Mouse (Mus musculus) MEL (cell line): Measurements from ENCODE around the gene Gm28042.

Source experiments
- CTCF ChIP-seq, 3 experiments: IDR thresholded peaks in 2 of 3; conservative IDR thresholded peaks in 1 of 3; 2 replicates each; pipeline ENCODE4 v1.5.1; 2011 to 2012; ENCODE audit warnings: low read length in 3 of 3, low read depth in 2 of 3, mild to moderate bottlenecking in 2 of 3, improper control_type of control experiment in 1 of 3, inconsistent platforms in 1 of 3, mixed read lengths in 1 of 3, moderate library complexity in 1 of 3; ENCODE audit not compliant: control insufficient read depth in 1 of 3, insufficient read depth in 1 of 3, poor library complexity in 1 of 3, severe bottlenecking in 1 of 3
- EP300 ChIP-seq, 2 experiments: IDR thresholded peaks; 2 replicates each; pipeline ENCODE4 v1.6.1; 2011; ENCODE audit warnings: improper control_type of control experiment in 2 of 2, low read length in 2 of 2, low read depth in 1 of 2, mild to moderate bottlenecking in 1 of 2
- KAT2A ChIP-seq: conservative IDR thresholded peaks from 2 replicates; pipeline ENCODE4 v1.6.1; 2012; ENCODE audit warnings: low read depth, low read length, improper control_type of control experiment, inconsistent platforms
- POLR2A ChIP-seq, 2 experiments: IDR thresholded peaks; 2 replicates each; pipeline ENCODE4 v1.6.1; 2011 to 2012; ENCODE audit warnings: low read length in 2 of 2, mild to moderate bottlenecking in 2 of 2, control low read depth in 1 of 2, improper control_type of control experiment in 1 of 2, low read depth in 1 of 2, moderate library complexity in 1 of 2; ENCODE audit not compliant: control insufficient read depth in 1 of 2, insufficient read depth in 1 of 2, poor library complexity in 1 of 2
- RCOR1 ChIP-seq: IDR thresholded peaks from 2 replicates; pipeline ENCODE4 v1.6.1; 2012; ENCODE audit warnings: low read depth, mild to moderate bottlenecking, inconsistent platforms, low read length, improper control_type of control experiment

GRCm38 (mm10) chr2:120090979-120091378, 63.7 kb downstream of the Gm28042 start:
- TF ChIP-seq RCOR1 (no peak), POLR2A (IDR thresholded peaks at IDR 0.05; ENCODE audit: control insufficient read depth in 1 of 2, insufficient read depth in 1 of 2, low read depth in 1 of 2, low read length in 2 of 2, poor library complexity in 1 of 2) (no peak), EP300 (IDR thresholded peaks at IDR 0.05; ENCODE audit: low read depth in 1 of 2, low read length in 2 of 2) (no peak), KAT2A (no peak), CTCF (IDR thresholded peaks at IDR 0.05 in 2 of 3, conservative IDR thresholded peaks at IDR 0.05 in 1 of 3; ENCODE audit: control insufficient read depth in 1 of 3, insufficient read depth in 1 of 3, low read depth in 2 of 3, low read length in 3 of 3, poor library complexity in 1 of 3, severe bottlenecking in 1 of 3) (no peak)
